In genomic region chr7:58629233-58629632, GRCm38 (mm10) we compare ENCODE assay signal across 29 mouse cellular contexts. TPM values are rescaled to one million over a fixed set of nuclear protein-coding genes. Genes with fewer than 3 reads are reported as not detected.
DNase-seq lines count a peak whose midpoint lies in the region; ATAC-seq and TF ChIP-seq lines count a peak whose summit lies in the region.
"Had no signal": no experiment of that assay in that cellular context is flagged by ENCODE, and none has a peak within 500 bp of the region (broad histone marks: within the 10 kb centered on the region; RNA-seq: fewer than 3 reads in every experiment).

No protein-coding gene starts in this region.

- H3K79me2 ChIP-seq in heart, adult 2 months (replicated peaks; ENCODE audit: control insufficient read depth, insufficient read depth, low read length), result no peaks in the 10 kb centered on the region
- H3K79me2 ChIP-seq in MEL (ENCODE audit: control insufficient read depth, insufficient read depth, low read length, poor library complexity), result no peaks in the 10 kb centered on the region

- WGBS in heart, adult 2 months, result 92% methylated on average over 2 of the region's 2 CpGs
- WGBS in liver, postnatal 0 days (ENCODE audit: insufficient replicate concordance), result 76% methylated on average over 2 of the region's 2 CpGs

- no peaks in the 10 kb centered on the region for H3K4me1 ChIP-seq in heart, adult 2 months (ENCODE audit: control insufficient read depth, insufficient read depth, low read length)
- H3K4me1 ChIP-seq in liver, postnatal 0 days (ENCODE audit: insufficient read depth), result no peaks in the 10 kb centered on the region
- H3K4me1 ChIP-seq in MEL (ENCODE audit: control insufficient read depth in 1 of 2, insufficient read depth in 2 of 2, low read length in 2 of 2), result no peaks in the 10 kb centered on the region
- H3K4me1 ChIP-seq: forebrain, embryonic 13.5 days; heart, embryonic 13.5 days; hindbrain, embryonic 10.5 days; hindbrain, embryonic 15.5 days; liver, embryonic 13.5 days; megakaryocyte, embryonic 14.5 days; midbrain, embryonic 12.5 days had no signal

- intact Hi-C loops in heart, adult 2 months (cut with DNase I), result no loop called here
- intact Hi-C loops in heart, postnatal 10 days (cut with DNase I), result no loop called here

- no peaks in the 10 kb centered on the region for H3K9me3 ChIP-seq in liver, postnatal 0 days (ENCODE audit: low read length)
- no peaks in the 10 kb centered on the region for H3K9me3 ChIP-seq in MEL (replicated peaks; ENCODE audit: insufficient read depth, low read length)
- H3K9me3 ChIP-seq: embryonic facial prominence, embryonic 13.5 days; forebrain, embryonic 13.5 days; heart, embryonic 13.5 days; hindbrain, embryonic 10.5 days; hindbrain, embryonic 15.5 days; liver, embryonic 13.5 days; megakaryocyte, embryonic 14.5 days; midbrain, embryonic 12.5 days; neural tube, embryonic 15.5 days had no signal

- no peaks in the 10 kb centered on the region for H3K27me3 ChIP-seq in heart, adult 2 months (ENCODE audit: control insufficient read depth, insufficient read depth, low read length)
- no peaks in the 10 kb centered on the region for H3K27me3 ChIP-seq in liver, postnatal 0 days (ENCODE audit: insufficient read depth, low read length)
- no peaks in the 10 kb centered on the region for H3K27me3 ChIP-seq in MEL (ENCODE audit: control insufficient read depth in 1 of 2, insufficient read depth in 2 of 2, low read length in 2 of 2)
- H3K27me3 ChIP-seq: embryonic facial prominence, embryonic 13.5 days; forebrain, embryonic 13.5 days; heart, embryonic 13.5 days; hindbrain, embryonic 15.5 days; liver, embryonic 13.5 days; megakaryocyte, embryonic 14.5 days; midbrain, embryonic 12.5 days; neural tube, embryonic 15.5 days had no signal

- no peak for ATAC-seq in liver, postnatal 0 days
- ATAC-seq: forebrain, embryonic 13.5 days had no signal

- TF ChIP-seq EP300 in heart, adult 2 months (IDR thresholded peaks at IDR 0.05; ENCODE audit: insufficient read depth, low read depth, low read length), result no peak
- TF ChIP-seq EP300 in liver, postnatal 0 days (IDR thresholded peaks at IDR 0.05; ENCODE audit: low read depth), result no peak
- no peak for TF ChIP-seq EP300 in MEL (IDR thresholded peaks at IDR 0.05; ENCODE audit: low read depth in 1 of 2, low read length in 2 of 2)

- H3K27ac ChIP-seq in heart, adult 2 months, result no peak overlapping the region
- H3K27ac ChIP-seq in liver, postnatal 0 days (ENCODE audit: low read depth), result no peak overlapping the region
- H3K27ac ChIP-seq in MEL (ENCODE audit: control insufficient read depth, low read depth, low read length), result no peak overlapping the region
- H3K27ac ChIP-seq: embryonic facial prominence, embryonic 13.5 days; forebrain, embryonic 13.5 days; heart, embryonic 13.5 days; hindbrain, embryonic 10.5 days; hindbrain, embryonic 15.5 days; liver, embryonic 13.5 days; midbrain, embryonic 12.5 days; neural tube, embryonic 15.5 days had no signal

- no peak for TF ChIP-seq POLR2A in heart, adult 2 months (IDR thresholded peaks at IDR 0.05; ENCODE audit: insufficient read depth, low read depth, low read length)
- TF ChIP-seq POLR2A in MEL (IDR thresholded peaks at IDR 0.05; ENCODE audit: control insufficient read depth in 1 of 2, insufficient read depth in 1 of 2, low read depth in 1 of 2, low read length in 2 of 2, poor library complexity in 1 of 2), result no peak

- no peak overlapping the region for H3K9ac ChIP-seq in heart, adult 2 months (ENCODE audit: low read depth, low read length)
- H3K9ac ChIP-seq in liver, postnatal 0 days (replicated peaks), result no peak overlapping the region
- H3K9ac ChIP-seq in MEL (ENCODE audit: control insufficient read depth, low read depth, low read length, poor library complexity, severe bottlenecking), result no peak overlapping the region
- H3K9ac ChIP-seq: embryonic facial prominence, embryonic 13.5 days; forebrain, embryonic 13.5 days; heart, embryonic 13.5 days; hindbrain, embryonic 15.5 days; liver, embryonic 13.5 days; midbrain, embryonic 12.5 days; neural tube, embryonic 15.5 days had no signal

- no peak for TF ChIP-seq RAD21 in MEL (IDR thresholded peaks at IDR 0.05; ENCODE audit: low read depth, low read length)

- H3K36me3 ChIP-seq in heart, adult 2 months (ENCODE audit: control insufficient read depth, insufficient read depth, low read length), result no peaks in the 10 kb centered on the region
- H3K36me3 ChIP-seq in liver, postnatal 0 days (replicated peaks; ENCODE audit: insufficient read depth, low read length), result no peaks in the 10 kb centered on the region
- no peaks in the 10 kb centered on the region for H3K36me3 ChIP-seq in MEL (ENCODE audit: control insufficient read depth in 1 of 2, insufficient read depth in 2 of 2, low read length in 2 of 2)
- H3K36me3 ChIP-seq: embryonic facial prominence, embryonic 13.5 days; heart, embryonic 13.5 days; hindbrain, embryonic 10.5 days; hindbrain, embryonic 15.5 days; liver, embryonic 13.5 days; midbrain, embryonic 12.5 days; neural tube, embryonic 15.5 days had no signal

- TF ChIP-seq CTCF in heart, adult 2 months (IDR thresholded peaks at IDR 0.05), result peak; percentile 33
- TF ChIP-seq CTCF in liver, postnatal 0 days (IDR thresholded peaks at IDR 0.05; ENCODE audit: low read depth), result peak; percentile 10; the same call in 1 of the 2 replicates
- no peak; a peak in 1 of 6 replicates for TF ChIP-seq CTCF in MEL (IDR thresholded peaks at IDR 0.05 in 2 of 3, conservative IDR thresholded peaks at IDR 0.05 in 1 of 3; ENCODE audit: control insufficient read depth in 1 of 3, insufficient read depth in 1 of 3, low read depth in 2 of 3, low read length in 3 of 3, poor library complexity in 1 of 3, severe bottlenecking in 1 of 3)

- no peak for DNase-seq in heart, adult 2 months
- DNase-seq in heart, postnatal 10 days, result no peak
- no peak for DNase-seq in liver, postnatal 0 days
- DNase-seq in liver (no peak), MEL (ENCODE audit: low read depth, low spot score) (peak; percentile 2)
- DNase-seq in naive thymus-derived CD4-positive, alpha-beta T cell, adult 2 months (ENCODE audit: low read depth), result peak; percentile 36
- no peak for DNase-seq in frontal cortex, adult 2 months (ENCODE audit: extremely low spot score in 1 of 2, low spot score in 1 of 2)
- DNase-seq: adrenal gland, postnatal 25 days; cerebellum, adult 11-12 months; cerebellum, adult 9-11 months; gastrocnemius, postnatal 25 days; heart, postnatal 14 days; kidney, adult 8-10 months; kidney, postnatal 14 days; left cerebral cortex, postnatal 4 days; liver, embryonic 13.5 days; lung, adult 2 months; lung, postnatal 36 days; retina, postnatal 1 day; right cerebral cortex, postnatal 14 days had no signal

- H3K4me2 ChIP-seq in liver, postnatal 0 days (ENCODE audit: low read depth, low read length), result no peak overlapping the region
- H3K4me2 ChIP-seq: embryonic facial prominence, embryonic 13.5 days; forebrain, embryonic 13.5 days; heart, embryonic 13.5 days; hindbrain, embryonic 15.5 days; liver, embryonic 13.5 days; midbrain, embryonic 12.5 days; neural tube, embryonic 15.5 days had no signal

- no peak overlapping the region for H3K4me3 ChIP-seq in heart, adult 2 months
- no peak overlapping the region for H3K4me3 ChIP-seq in liver, postnatal 0 days (ENCODE audit: low read depth, low read length)
- no peak overlapping the region for H3K4me3 ChIP-seq in MEL (ENCODE audit: control insufficient read depth in 1 of 2, insufficient read depth in 1 of 2, low read depth in 2 of 2, low read length in 2 of 2)
- H3K4me3 ChIP-seq: embryonic facial prominence, embryonic 13.5 days; erythroblast, embryonic 14.5 days; forebrain, embryonic 13.5 days; heart, embryonic 13.5 days; hindbrain, embryonic 10.5 days; hindbrain, embryonic 15.5 days; liver, embryonic 13.5 days; megakaryocyte, embryonic 14.5 days; midbrain, embryonic 12.5 days; neural tube, embryonic 15.5 days had no signal

TF ChIP-seq in MEL, 35 proteins besides CTCF, POLR2A, EP300 and RAD21:
- no peak for TF ChIP-seq UBTF (IDR thresholded peaks at IDR 0.05; ENCODE audit: borderline replicate concordance, insufficient read depth, low read depth, low read length)
- no peak for TF ChIP-seq ZC3H11A (IDR thresholded peaks at IDR 0.05; ENCODE audit: low read depth, low read length)
- no peak for TF ChIP-seq TAL1 (IDR thresholded peaks at IDR 0.05; ENCODE audit: low read length)
- no peak for TF ChIP-seq POLR2AphosphoS2 (IDR thresholded peaks at IDR 0.05; ENCODE audit: low read length)
- no peak for TF ChIP-seq MXI1 (IDR thresholded peaks at IDR 0.05; ENCODE audit: low read depth, low read length)
- TF ChIP-seq GATA1 (IDR thresholded peaks at IDR 0.05; ENCODE audit: low read depth, low read length), result no peak
- TF ChIP-seq CHD1 (IDR thresholded peaks at IDR 0.05; ENCODE audit: low read depth, low read length), result no peak
- no peak for TF ChIP-seq ZMIZ1 (IDR thresholded peaks at IDR 0.05; ENCODE audit: low read depth, low read length)
- no peak for TF ChIP-seq GABPA (IDR thresholded peaks at IDR 0.05; ENCODE audit: low read depth, low read length)
- TF ChIP-seq MAZ (IDR thresholded peaks at IDR 0.05; ENCODE audit: low read depth, low read length), result no peak
- no peak for TF ChIP-seq NRF1 (IDR thresholded peaks at IDR 0.05; ENCODE audit: insufficient read depth, low read depth, low read length, poor library complexity, severe bottlenecking)
- TF ChIP-seq TBP (IDR thresholded peaks at IDR 0.05; ENCODE audit: low read depth, low read length), result no peak
- TF ChIP-seq RCOR1 (IDR thresholded peaks at IDR 0.05; ENCODE audit: low read depth, low read length), result no peak
- no peak for TF ChIP-seq MEF2A (IDR thresholded peaks at IDR 0.05; ENCODE audit: extremely low read depth, insufficient replicate concordance, low read depth, low read length, poor library complexity, severe bottlenecking)
- TF ChIP-seq MAX (IDR thresholded peaks at IDR 0.05; ENCODE audit: low read length), result no peak
- no peak for TF ChIP-seq USF2 (IDR thresholded peaks at IDR 0.05; ENCODE audit: borderline replicate concordance in 1 of 2, insufficient read depth in 1 of 2, low read depth in 1 of 2, low read length in 2 of 2)
- no peak for TF ChIP-seq NELFE (IDR thresholded peaks at IDR 0.05; ENCODE audit: low read depth, low read length)
- TF ChIP-seq KAT2A (conservative IDR thresholded peaks at IDR 0.05; ENCODE audit: low read depth, low read length), result no peak
- no peak for TF ChIP-seq HCFC1 (IDR thresholded peaks at IDR 0.05; ENCODE audit: low read depth, low read length)
- TF ChIP-seq SIN3A (IDR thresholded peaks at IDR 0.05; ENCODE audit: low read length), result no peak
TF ChIP-seq in MEL: peak in this region for 0.

RNA-seq across cellular contexts. Expression of gene Atp10a, which starts 26.7 kb away (rescaled TPM):
- total RNA-seq in heart, adult 2 months (2021), result 1 to 10 TPM; 1.3 to 1.5 TPM
- 1.8 and 2.4 TPM in 2 replicates for polyA plus RNA-seq in heart, adult 2 months (2012; rRNA removed)
- 1 to 10 TPM; 2.4 TPM for total RNA-seq in heart, postnatal 10 days (2021)
- polyA plus RNA-seq in liver, postnatal 0 days (2015; fragmentation: Nextera tagmentation; extraction: Ambion mirVana), result 0.20 and 0.25 TPM in 2 replicates
- total RNA-seq in MEL (2012; rRNA removed), result not detected in 2 replicates
- not detected for polyA plus RNA-seq in MEL (2012; ENCODE audit: insufficient read depth in 1 of 2, insufficient read length in 2 of 2, low read depth in 1 of 2, low replicate concordance in 2 of 2, missing spikeins in 1 of 2)
- polyA plus RNA-seq in frontal cortex, adult 2 months (2012; rRNA removed), result 9.1 and 9.2 TPM in 2 replicates
- polyA plus RNA-seq: erythroblast, embryonic 14.5 days had no signal

Comparison
In these comparisons a context has a peak if more than half of its experiments do, and no peak if none do; other contexts are left out.
1. DNase-seq: peak in MEL (single experiment) and naive thymus-derived CD4-positive, alpha-beta T cell, adult 2 months (single experiment); none in heart, adult 2 months (0 of 2), heart, postnatal 10 days (0 of 2), liver, postnatal 0 days (single experiment), liver (single experiment) and frontal cortex, adult 2 months (0 of 2).
2. CTCF ChIP-seq: peak in heart, adult 2 months (single experiment) and liver, postnatal 0 days (single experiment); none in MEL (0 of 3).